Mouse (Mus musculus) layer of hippocampus, postnatal 10 days (tissue): Measurements from ENCODE around the gene Cenpt. TPM values are rescaled to one million over a fixed set of nuclear protein-coding genes. Genes with fewer than 3 reads are reported as not detected.

Source experiments
- DNase-seq, 2 experiments: peaks; one replicate each; pipeline ENCODE4 v3.0.0; 2021; ENCODE audit warnings: low spot score in 2 of 2
- long read RNA-seq: library from polyadenylated mRNA; stranded (forward); transcript quantifications from one replicate; pipeline ENCODE4 v2.0.0, GENCODE M21; 2023
- total RNA-seq, 2 experiments: library from RNA; stranded (reverse); gene quantifications; 2 replicates each; pipeline ENCODE4 v1.2.3; 2021

Cenpt gene
- 10 to 100 TPM; 23.9 to 25.4 TPM for total RNA-seq
- long read RNA-seq, transcript Cenpt-201 (13 exons, 1,814 nt), result major isoform, 22 of 44 reads
- long read RNA-seq, partial matches to known transcripts, result 2 of 44 reads
- long read RNA-seq, other reads (novel, unspliced or antisense), result 20 of 44 reads

GRCm38 (mm10) chr8:105853178-105853577, at the start of gene Cenpt:
TSS of gene Cenpt (minus strand) at chr8:105853278.
- DNase-seq, result no peak

DNA sequence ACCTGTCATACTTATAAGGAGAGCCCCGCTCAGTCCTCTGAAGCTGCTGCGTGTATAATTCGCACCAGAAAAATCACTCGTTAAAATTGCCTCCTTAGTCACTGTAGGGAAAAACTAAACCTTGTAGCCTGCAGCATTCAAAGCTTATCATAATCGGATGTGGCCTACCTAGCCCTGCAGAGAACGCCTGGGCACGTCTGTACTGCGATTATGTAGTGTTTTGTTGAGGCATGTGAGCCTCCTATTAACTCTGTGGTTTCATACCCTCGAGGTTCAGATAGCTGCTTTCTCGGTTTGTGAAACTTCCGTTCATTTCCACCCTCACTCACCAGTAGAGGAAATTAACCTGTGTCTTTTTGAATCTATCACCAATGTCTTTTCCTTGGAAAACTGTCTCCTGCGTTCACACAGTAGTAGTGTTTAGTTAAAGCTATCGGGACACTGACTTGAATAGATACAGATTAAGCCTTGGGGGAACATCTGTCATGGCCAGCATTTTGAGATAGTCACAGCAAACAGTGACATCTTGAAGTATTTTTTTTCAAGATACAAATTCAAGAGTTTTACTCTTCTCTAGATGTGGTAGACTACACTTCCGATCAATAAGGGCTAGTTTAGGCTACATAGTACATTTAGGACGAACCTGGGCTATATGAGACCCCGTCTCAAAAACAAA, 48.0 kb upstream of the Cenpt start:
- no peak for DNase-seq

GRCm38 (mm10) chr8:105900180-105900940, 47.3 kb upstream of the Cenpt start, which contains the start of gene Pskh1:
TSS of gene Pskh1 (plus strand) at chr8:105900441.
- DNase-seq, result peak; percentile 92 to 96

DNA sequence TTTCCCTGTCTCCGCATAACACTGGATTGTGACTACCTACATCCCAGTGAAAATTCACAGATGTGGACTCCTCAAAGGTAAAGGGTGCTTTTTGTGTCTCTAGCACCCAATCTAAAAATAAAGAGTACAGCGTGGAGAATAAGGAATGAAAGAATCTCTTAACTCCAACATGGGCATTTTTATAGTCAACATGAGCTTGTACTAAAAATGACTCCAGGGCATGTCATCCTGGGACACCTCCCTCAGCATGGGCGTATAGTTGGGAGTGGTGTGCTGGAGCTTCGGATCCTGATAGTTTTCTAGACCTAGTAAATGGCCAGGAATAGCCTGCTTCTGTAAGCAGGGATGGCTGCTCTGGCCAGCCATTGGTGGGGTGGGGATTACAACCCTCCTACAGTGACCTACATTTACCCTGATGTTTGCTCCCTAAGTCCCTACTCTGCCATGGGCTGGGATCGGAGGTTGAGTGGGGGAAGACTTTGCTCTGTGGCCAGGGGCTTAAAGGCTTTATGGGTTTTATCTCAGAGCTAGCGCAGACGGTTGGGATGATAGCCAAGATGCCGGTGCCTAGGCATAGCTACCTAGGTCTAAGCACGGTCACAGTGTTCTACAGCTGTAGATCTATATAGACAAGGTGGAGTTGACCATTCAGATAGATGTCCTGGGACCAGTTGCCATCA, 44.9 kb upstream of the Cenpt start:
- DNase-seq, result no peak

GRCm38 (mm10) chr8:105893339-105893738, 40.3 kb upstream of the Cenpt start, which contains the start of gene Nrn1l:
TSS of gene Nrn1l (plus strand) at chr8:105893567.
- peak; percentile 76 to 82 for DNase-seq

- peak in 1 of 2 experiments; percentile 42 for DNase-seq
Measured at GRCm38 (mm10) chr8:105892432-105892831, 39.4 kb upstream of the Cenpt start.

- DNase-seq, result peak; percentile 80
Measured at GRCm38 (mm10) chr8:105890870-105891269, 37.8 kb upstream of the Cenpt start.

DNA sequence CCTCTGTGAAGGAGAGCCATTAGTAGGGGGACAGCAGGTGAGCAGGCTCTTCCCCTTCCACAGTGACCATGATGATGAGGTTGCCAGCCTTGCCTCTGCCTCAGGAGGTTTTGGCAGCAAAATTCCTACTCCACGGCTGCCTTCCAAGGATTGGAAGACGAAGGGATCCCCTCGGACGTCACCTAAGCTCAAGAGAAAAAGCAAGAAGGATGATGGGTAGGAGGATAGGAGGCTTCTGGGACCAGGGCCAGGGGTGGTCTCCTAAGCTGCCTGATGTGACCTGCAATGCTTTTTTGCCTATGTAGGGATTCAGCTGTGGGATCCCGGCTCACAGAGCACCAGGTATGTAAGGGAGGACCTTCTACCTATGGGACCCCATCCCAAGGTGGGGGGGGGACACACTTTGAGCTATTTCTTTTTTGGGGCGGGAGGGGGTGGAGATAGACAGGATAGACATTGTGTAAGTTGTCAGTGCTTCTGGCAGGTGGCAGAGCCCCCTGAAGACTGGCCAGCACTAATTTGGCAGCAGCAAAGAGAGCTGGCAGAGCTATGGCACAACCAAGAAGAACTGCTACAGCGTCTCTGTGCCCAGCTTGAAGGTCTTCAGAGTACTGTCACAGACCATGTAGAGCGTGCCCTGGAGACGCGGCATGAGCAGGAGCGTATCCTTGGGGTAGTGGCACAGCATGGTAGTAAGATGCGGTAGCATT, 36.8 kb upstream of the Cenpt start:
- DNase-seq, result peak; percentile 40 to 52

GRCm38 (mm10) chr8:105880754-105881520, 27.9 kb upstream of the Cenpt start, which contains the start of gene Edc4:
TSS of gene Edc4 (plus strand) at chr8:105880881.
- DNase-seq, result peak; percentile 93 to 94

- no peak for DNase-seq
Measured at GRCm38 (mm10) chr8:105874301-105874700, 21.2 kb upstream of the Cenpt start.

DNA sequence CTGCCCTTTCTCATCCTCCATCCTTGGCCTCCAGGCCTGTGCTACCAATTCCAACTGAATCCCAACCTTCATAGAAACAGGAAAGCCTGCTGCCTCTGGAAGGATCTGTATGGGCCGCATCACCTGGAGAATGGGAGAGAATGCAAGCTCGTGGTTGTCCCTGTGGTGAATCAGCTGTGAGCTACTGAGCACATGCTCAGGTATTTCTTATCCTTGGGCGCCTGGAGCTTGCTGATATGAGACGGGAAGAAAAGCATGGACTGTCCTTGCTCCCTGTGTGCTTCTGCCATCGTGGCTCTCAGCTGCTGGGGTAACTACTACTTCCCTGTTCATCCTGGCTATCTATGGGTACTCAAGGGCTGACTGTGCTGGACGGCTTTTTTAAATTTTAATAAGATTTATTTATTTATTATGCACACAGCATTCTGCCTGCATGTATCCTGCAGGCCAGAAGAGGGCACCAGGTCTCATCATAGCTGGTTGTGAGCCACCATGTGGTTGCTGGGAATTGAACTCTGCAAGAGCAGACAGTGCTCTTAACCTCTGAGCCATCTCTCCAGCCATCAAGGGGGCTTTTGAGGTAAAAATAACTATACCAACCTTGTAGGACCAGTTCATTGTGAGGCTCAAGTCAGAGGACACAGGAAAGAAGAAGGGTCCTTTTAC, 13.4 kb upstream of the Cenpt start:
- no peak for DNase-seq

DNA sequence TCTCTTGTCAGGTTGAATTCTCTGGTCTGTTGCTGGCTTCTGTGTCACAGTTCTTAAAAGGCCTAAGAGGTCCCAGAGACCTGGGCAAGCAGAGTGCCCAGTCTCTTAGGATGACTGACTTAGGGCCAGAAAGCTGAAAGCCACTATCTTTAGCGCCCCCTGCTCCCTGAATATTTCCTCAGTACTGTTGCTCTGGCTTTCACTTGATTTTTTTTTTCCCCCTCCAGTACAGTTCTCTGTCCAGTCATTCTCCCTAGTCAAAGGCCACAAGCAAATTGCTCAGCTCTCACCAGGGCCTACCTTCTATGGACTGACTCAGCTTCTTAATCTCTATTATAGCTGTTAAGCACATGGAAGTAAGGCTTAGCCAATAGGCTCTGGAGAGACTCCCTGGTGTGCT, 8.9 kb upstream of the Cenpt start:
- peak in 1 of 2 experiments; percentile 22 for DNase-seq

DNA sequence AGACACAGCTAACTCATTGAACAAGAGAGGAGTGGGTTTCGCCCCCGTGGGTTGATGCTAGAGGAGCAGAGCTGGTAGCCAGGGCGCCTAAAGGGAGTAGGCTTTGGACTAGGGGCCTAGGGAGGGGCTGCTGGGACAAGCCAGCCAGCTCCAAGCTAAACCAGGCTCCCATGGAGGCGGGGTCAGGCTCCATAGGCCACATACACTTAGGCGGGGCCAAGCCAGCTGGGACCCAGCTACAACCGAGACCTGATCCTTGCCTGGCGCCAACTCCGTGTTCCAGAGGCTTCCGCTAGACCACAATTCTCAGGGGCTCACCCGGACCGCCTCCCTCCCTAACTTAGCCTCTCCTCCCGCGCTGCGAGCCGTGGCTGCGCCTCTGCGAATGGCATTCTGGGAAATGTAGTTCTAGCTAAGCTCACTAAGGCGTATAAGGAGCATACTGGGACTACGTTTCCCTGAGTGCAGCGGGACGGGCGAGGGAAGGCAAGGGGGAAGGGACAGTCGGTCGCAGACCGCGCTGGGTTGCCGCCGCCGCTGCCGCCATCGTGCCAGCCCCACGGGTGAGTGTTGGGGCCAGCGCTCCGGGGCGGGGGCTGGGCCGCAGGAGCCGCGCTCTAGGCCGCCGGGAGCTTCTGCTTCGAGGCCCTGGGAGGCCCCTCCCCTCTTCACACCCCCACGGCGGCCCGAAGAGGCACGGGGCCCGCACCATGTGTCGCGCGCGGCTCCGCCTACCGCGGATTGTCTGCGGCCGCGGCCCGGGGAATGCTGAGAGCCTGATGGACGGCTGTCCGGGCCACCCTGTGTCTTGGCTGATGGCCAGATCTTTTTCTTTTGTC, 7.3 kb upstream of the Cenpt start, which contains the start of gene Nutf2:
Gene Nutf2 (plus strand): TSS at position 438 of the 839 bp plus-strand sequence.
- peak; percentile 87 to 90 for DNase-seq

GRCm38 (mm10) chr8:105859314-105859713, 6.2 kb upstream of the Cenpt start:
- DNase-seq, result no peak

- DNase-seq, result no peak
Measured at GRCm38 (mm10) chr8:105858495-105858894, 5.4 kb upstream of the Cenpt start.

GRCm38 (mm10) chr8:105856168-105856835, 3.2 kb upstream of the Cenpt start:
- DNase-seq, result no peak

DNA sequence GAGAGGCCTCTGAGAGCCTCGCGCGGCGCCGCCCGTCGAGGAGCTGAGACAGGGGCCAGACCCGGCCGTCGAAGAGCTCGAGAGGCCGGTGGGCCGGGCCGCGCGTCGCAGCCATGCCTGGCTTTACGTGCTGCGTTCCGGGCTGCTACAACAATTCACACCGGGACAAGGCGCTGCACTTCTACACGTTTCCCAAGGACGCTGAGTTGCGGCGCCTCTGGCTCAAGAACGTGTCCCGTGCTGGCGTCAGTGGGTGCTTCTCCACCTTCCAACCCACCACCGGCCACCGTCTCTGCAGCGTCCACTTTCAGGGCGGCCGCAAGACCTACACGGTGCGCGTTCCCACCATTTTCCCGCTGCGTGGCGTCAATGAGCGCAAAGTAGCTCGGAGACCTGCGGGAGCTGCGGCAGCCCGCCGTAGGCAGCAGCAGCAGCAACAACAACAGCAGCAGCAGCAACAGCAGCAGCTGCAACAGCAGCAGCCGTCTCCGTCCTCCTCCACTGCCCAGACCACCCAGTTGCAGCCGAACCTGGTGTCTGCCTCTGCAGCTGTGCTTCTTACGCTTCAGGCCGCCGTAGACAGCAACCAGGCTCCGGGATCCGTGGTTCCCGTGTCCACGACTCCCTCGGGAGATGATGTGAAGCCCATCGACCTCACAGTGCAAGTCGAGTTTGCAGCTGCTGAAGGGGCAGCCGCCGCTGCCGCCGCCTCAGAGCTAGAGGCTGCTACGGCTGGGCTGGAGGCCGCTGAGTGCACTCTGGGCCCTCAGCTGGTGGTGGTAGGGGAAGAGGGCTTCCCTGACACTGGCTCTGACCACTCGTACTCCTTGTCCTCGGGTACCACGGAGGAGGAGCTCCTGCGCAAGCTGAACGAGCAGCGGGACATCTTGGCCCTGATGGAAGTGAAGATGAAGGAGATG, 2.4 kb upstream of the Cenpt start:
- DNase-seq, result peak; percentile 60 to 68
